Mouse (Mus musculus): ENCODE results near the gene Dnaic2. TPM values are rescaled to one million over a fixed set of nuclear protein-coding genes. Genes with fewer than 3 reads are reported as not detected.

Dnaic2 gene
- polyA plus RNA-seq (2015; fragmentation: Nextera tagmentation; extraction: Ambion mirVana): 0.25 and 0.84 TPM in 2 replicates

DNA sequence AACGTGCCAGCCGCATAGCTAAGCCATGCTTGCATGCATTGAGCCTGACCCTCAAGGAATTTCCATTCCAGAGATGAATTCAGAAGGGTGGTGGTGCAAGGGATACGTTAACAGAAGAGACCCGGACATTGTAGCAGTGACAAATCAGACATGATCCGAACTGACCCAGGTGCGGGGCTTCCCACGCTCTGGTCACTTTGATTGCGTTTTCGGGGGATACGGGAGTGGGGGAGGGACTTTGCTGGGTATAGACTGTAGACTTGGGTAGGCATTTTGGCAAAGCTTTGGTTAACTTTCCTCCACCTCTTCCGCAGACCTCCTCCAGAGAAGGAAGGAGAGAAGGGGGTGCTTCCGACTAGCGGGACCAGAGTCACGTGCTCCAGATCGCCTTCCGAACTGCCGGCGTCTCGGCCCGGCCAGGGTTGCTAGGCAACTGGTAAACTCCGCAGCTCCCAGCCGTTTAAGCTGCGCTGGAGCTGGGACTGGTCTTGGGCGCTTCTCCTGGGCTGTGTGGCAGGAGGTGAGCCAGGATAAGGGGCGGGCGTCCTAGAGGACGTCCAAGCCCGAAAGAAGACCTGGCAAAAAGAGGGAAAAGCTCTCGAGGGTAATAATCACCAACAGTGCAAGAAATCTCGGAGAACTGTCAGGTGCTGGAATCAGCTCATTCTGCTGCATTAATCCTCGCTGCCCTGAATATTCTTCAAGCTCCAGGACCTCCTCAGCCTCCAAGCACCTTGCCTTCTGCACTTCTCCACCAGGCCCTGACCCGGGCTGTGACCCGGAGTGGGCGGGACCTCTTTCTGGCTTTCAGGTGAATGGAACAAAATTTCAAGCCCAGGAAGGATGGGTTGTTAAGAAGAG, at the start of gene Dnaic2:
TSS of gene Dnaic2 (plus strand) at position 444 of the 861 bp plus-strand sequence.
- no peaks in the 10 kb centered on the region for H3K9me3 ChIP-seq (replicated peaks; ENCODE audit: control insufficient read depth, low read length)
- H3K4me1 ChIP-seq (ENCODE audit: control insufficient read depth, insufficient read depth, low read length): peaks cover 15% of the 10 kb centered on the region
- H3K9ac ChIP-seq (ENCODE audit: low read length): peak within 1 kb of the TSS; percentile 23; the same call in 1 of the 2 replicates
- H3K36me3 ChIP-seq (ENCODE audit: control insufficient read depth, insufficient read depth, low read length): no peaks in the 10 kb centered on the region
- H3K4me3 ChIP-seq (replicated peaks; ENCODE audit: low read length): peak within 1 kb of the TSS; percentile 39
- 10% methylated on average over 34 of the region's 34 CpGs for WGBS
- H3K27ac ChIP-seq (ENCODE audit: low read length): no peak within 1 kb of the TSS
- no peaks in the 10 kb centered on the region for H3K27me3 ChIP-seq (ENCODE audit: control insufficient read depth, insufficient read depth, low read length)
- peak within 1 kb of the TSS; percentile 50 for H3K4me2 ChIP-seq (ENCODE audit: low read depth, low read length)
- peak; percentile 70 for ATAC-seq (ENCODE audit: insufficient read depth, low FRiP score)

DNA sequence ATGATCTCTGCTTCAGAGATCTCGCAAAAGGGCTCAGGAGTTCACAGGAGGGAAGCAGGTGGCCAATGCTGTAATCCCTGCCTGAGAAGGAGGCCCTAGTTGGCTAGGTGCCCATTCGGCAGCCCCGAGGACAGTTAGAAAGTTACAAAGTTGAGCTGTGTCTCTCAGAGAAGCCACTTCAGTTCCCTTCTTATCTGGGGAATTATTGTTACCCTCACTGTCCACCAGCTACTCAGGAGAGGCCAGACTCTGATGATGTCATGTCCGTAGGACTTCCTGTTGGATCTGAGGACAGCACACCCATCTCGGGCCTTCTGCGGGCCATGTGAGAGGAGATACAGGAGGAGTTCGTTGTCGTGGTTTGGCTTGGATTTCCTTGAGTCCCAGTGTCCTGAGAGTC, 47.6 kb upstream of the Dnaic2 start:
- H3K9me3 ChIP-seq (replicated peaks; ENCODE audit: control insufficient read depth, low read length): no peaks in the 10 kb centered on the region
- 51% methylated on average over 8 of the region's 8 CpGs for WGBS
- H3K27me3 ChIP-seq (ENCODE audit: control insufficient read depth, insufficient read depth, low read length): no peaks in the 10 kb centered on the region
- ATAC-seq (ENCODE audit: insufficient read depth, low FRiP score): no peak
- H3K4me2 ChIP-seq (ENCODE audit: low read depth, low read length): no peak overlapping the region
- H3K27ac ChIP-seq (ENCODE audit: low read length): peak overlapping the region; percentile 38
- H3K4me3 ChIP-seq (replicated peaks; ENCODE audit: low read length): no peak overlapping the region
- no peaks in the 10 kb centered on the region for H3K36me3 ChIP-seq (ENCODE audit: control insufficient read depth, insufficient read depth, low read length)
- H3K4me1 ChIP-seq (ENCODE audit: control insufficient read depth, insufficient read depth, low read length): peaks cover 18% of the 10 kb centered on the region
- H3K9ac ChIP-seq (ENCODE audit: low read length): 0 out of 2 replicates have a peak overlapping the region, but pooled peaks have one; percentile 10

DNA sequence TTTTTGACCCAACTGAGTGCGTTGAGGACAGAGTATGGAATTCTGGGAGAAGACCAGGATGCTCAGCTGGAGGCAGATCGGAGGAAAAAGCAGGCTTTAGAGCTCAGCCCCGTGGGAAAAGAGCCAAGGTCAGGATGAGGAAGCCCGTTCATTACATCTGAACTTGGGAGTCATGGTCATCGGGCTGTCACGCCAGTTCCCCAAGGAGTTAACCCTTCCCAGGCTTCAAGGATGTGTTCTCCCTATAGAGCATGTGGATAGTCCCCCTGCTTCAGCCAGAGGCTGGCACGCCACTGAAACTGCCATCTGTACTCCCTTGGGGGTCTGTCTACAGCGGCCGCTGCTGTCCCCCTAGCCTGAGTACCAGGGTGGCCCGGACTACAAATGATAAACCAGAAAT, 46.9 kb upstream of the Dnaic2 start:
- WGBS: 46% methylated on average over 10 of the region's 10 CpGs
- Histone ChIP-seq H3K36me3 (ENCODE audit: control insufficient read depth, insufficient read depth, low read length) (no peaks in the 10 kb centered on the region), H3K27ac (ENCODE audit: low read length) (no peak overlapping the region), H3K27me3 (ENCODE audit: control insufficient read depth, insufficient read depth, low read length) (no peaks in the 10 kb centered on the region), H3K9me3 (replicated peaks; ENCODE audit: control insufficient read depth, low read length) (no peaks in the 10 kb centered on the region), H3K9ac (ENCODE audit: low read length) (no peak overlapping the region), H3K4me2 (ENCODE audit: low read depth, low read length) (no peak overlapping the region), H3K4me3 (replicated peaks; ENCODE audit: low read length) (no peak overlapping the region), H3K4me1 (ENCODE audit: control insufficient read depth, insufficient read depth, low read length) (peaks cover 20% of the 10 kb centered on the region)
- ATAC-seq (ENCODE audit: insufficient read depth, low FRiP score): no peak

DNA sequence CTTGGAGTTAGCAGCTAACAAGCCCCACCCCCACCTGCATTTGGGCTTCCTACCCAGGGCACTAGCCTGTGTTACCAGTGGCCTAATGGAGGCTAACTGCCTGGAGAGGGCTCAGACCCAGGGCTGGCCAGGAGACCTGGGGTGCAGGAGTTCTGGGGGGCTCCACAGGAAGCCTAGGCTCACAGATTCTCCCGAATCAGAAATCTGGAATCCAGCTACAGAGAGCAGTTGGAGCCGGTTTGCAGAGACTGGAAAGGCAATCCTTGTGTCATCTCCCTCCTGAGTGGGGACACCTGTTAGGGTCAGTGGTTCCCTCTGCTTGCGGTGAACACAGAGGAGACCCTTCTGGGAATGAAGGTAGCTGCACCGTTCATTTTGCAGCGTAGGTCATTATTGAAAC, 46.2 kb upstream of the Dnaic2 start:
- no peak for ATAC-seq (ENCODE audit: insufficient read depth, low FRiP score)
- Histone ChIP-seq H3K4me3 (replicated peaks; ENCODE audit: low read length) (no peak overlapping the region), H3K27ac (ENCODE audit: low read length) (no peak overlapping the region), H3K9me3 (replicated peaks; ENCODE audit: control insufficient read depth, low read length) (no peaks in the 10 kb centered on the region), H3K9ac (ENCODE audit: low read length) (no peak overlapping the region), H3K4me2 (ENCODE audit: low read depth, low read length) (no peak overlapping the region), H3K27me3 (ENCODE audit: control insufficient read depth, insufficient read depth, low read length) (no peaks in the 10 kb centered on the region), H3K36me3 (ENCODE audit: control insufficient read depth, insufficient read depth, low read length) (no peaks in the 10 kb centered on the region), H3K4me1 (ENCODE audit: control insufficient read depth, insufficient read depth, low read length) (peaks cover 20% of the 10 kb centered on the region)
- 52% methylated on average over 5 of the region's 5 CpGs for WGBS

DNA sequence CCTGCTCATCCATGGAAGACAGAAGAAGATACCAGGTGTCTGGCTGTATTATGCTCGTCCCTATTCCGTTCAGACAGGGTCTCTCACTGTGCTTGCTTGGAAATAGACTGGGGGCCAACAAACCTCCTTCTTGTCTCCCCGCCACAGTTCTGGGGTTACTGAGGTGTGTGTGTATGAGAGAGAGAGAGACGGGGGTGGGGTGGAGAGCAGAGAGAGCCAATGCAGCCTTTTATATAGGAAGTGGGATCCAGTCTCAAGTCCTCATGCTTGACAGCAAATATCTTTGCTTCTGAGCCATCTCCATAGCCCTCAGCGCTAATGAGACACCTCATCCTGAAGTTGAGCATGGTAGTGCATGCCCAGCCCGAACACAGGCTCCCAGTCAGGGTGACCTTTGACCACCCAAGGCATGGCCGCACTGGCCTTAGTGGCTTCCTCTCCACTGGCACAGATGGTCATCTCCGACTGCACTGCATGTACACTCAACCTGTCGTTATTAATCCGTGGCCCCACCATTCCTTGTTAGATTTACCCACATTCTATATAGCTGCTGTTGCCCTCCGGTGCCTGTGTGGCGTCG, 44.8 kb upstream of the Dnaic2 start:
- Histone ChIP-seq H3K4me2 (ENCODE audit: low read depth, low read length) (no peak overlapping the region), H3K4me1 (ENCODE audit: control insufficient read depth, insufficient read depth, low read length) (peaks cover 20% of the 10 kb centered on the region), H3K9ac (ENCODE audit: low read length) (no peak overlapping the region), H3K4me3 (replicated peaks; ENCODE audit: low read length) (no peak overlapping the region), H3K27ac (ENCODE audit: low read length) (no peak overlapping the region), H3K9me3 (replicated peaks; ENCODE audit: control insufficient read depth, low read length) (no peaks in the 10 kb centered on the region), H3K36me3 (ENCODE audit: control insufficient read depth, insufficient read depth, low read length) (no peaks in the 10 kb centered on the region), H3K27me3 (ENCODE audit: control insufficient read depth, insufficient read depth, low read length) (no peaks in the 10 kb centered on the region)
- 90% methylated on average over 13 of the region's 13 CpGs for WGBS
- ATAC-seq (ENCODE audit: insufficient read depth, low FRiP score): no peak

DNA sequence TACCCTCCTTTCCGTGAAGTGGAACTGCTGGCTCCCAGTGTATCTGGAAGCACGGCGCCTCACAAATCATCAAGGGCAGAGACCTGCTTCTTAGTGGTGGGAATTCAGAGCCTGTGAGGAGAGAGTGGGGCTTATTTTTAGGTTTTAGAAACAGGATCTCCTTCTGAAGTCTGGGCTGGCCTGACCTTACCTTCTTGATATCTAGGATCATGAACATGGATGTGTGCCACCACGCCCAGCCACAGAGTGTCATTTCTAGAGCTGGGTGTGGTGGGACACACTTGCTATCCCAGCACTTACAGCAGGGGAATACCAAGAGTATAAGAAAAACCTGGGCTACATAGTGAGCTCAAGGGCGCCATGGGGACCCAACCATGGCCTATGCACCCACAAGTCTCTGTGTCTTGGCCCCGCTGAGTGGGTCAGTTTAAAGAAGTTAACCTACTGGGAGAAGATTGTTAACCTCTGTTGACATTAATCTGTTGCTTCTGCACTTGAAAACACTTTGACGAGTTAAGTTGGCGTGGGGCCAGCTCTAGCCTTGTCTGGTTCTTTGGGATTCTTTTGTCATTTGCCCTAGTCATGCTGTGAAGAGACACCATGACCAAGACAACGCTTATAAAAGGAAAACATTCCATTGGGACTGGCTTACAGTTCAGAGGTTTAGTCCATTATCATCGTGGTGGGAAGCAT, 44.0 kb upstream of the Dnaic2 start:
- no peak overlapping the region for H3K4me3 ChIP-seq (replicated peaks; ENCODE audit: low read length)
- no peaks in the 10 kb centered on the region for H3K36me3 ChIP-seq (ENCODE audit: control insufficient read depth, insufficient read depth, low read length)
- no peak for ATAC-seq (ENCODE audit: insufficient read depth, low FRiP score)
- H3K27ac ChIP-seq (ENCODE audit: low read length): no peak overlapping the region
- 88% methylated on average over 10 of the region's 10 CpGs for WGBS
- H3K4me1 ChIP-seq (ENCODE audit: control insufficient read depth, insufficient read depth, low read length): peaks cover 22% of the 10 kb centered on the region
- no peaks in the 10 kb centered on the region for H3K9me3 ChIP-seq (replicated peaks; ENCODE audit: control insufficient read depth, low read length)
- no peak overlapping the region for H3K9ac ChIP-seq (ENCODE audit: low read length)
- no peak overlapping the region for H3K4me2 ChIP-seq (ENCODE audit: low read depth, low read length)
- H3K27me3 ChIP-seq (ENCODE audit: control insufficient read depth, insufficient read depth, low read length): no peaks in the 10 kb centered on the region

DNA sequence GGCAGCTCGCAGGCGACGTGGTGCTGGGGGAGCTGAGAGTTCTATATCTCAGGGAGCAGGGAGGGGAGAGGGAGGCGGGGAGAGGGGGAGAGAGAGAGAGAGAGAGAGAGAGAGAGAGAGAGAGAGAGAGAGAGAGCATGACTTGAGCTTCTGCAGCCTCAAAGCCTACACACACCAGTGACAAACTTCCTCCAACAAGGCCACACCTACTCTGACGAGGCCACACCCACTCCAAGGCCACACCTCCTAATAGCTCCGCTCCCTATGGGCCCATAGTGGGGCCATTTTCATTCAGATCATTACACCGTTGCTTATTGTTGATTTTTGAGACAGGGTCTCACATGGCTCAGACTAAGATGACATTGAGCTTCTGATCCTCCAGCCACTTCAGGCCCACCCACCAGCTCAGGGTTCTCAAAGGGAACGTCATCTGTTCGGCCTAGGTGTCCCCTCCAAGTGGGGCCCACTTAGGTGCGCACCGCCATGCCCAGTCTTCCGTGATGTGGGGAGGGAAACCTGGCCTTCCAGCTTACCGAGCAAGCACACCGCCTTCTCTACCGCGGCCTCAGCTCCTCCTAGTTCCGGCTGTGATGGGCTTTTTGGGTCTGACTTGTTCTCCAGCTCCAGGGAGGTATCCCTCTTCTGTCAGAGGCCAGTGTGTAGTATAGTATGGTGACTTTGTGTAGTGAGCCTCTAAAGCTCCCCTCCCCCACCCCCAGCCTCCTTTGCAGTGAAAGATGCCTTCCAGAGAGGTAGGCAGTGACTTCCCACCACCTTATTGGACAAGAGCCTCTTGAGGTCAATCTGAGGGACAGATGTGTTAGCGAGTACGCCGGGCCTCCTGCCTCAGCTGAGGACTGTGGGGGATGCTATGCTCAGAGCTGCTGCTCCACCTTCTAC, 43.2 kb upstream of the Dnaic2 start:
- Histone ChIP-seq H3K9ac (ENCODE audit: low read length) (no peak overlapping the region), H3K4me2 (ENCODE audit: low read depth, low read length) (no peak overlapping the region), H3K36me3 (ENCODE audit: control insufficient read depth, insufficient read depth, low read length) (no peaks in the 10 kb centered on the region), H3K4me3 (replicated peaks; ENCODE audit: low read length) (no peak overlapping the region), H3K4me1 (ENCODE audit: control insufficient read depth, insufficient read depth, low read length) (peaks cover 22% of the 10 kb centered on the region), H3K9me3 (replicated peaks; ENCODE audit: control insufficient read depth, low read length) (no peaks in the 10 kb centered on the region), H3K27me3 (ENCODE audit: control insufficient read depth, insufficient read depth, low read length) (no peaks in the 10 kb centered on the region), H3K27ac (ENCODE audit: low read length) (no peak overlapping the region)
- ATAC-seq (ENCODE audit: insufficient read depth, low FRiP score): no peak
- 73% methylated on average over 20 of the region's 20 CpGs for WGBS

DNA sequence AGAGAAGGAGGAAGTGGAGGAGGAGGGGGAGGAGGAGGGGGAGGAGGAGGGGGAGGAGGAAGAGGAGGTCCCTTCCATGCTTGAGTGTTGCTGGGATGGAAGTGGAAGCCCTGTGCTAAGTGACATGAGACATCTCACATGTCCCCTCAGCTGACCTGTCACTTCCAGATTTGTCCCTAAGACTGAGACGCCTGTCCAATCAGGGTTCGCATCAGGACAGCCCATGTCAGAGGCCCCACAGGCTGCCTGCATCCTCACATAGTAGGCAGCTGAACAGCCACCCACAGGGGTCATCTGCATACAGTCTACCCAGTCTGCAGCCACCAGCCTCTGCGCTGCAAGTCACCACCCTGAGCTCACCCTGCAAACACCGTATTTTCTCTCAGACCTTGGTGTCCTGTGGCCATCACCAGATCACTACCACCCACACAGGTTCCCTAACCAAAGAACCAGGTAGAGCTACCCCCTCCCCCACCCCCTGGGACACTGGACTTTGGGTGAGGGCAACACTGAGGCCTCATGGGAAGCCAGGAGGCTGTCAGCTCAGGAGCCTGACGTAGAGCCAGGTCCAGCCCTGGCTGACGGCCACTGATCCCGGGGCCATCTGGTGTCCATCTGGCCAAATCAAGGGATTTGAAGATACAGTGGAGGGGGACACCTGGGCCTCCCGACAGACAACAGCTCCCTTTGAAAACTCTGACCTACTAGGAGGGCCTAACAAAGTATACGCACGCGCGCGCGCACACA, 42.4 kb upstream of the Dnaic2 start:
- no peak; the same call in 1 of the 2 replicates for ATAC-seq (ENCODE audit: insufficient read depth, low FRiP score)
- H3K27me3 ChIP-seq (ENCODE audit: control insufficient read depth, insufficient read depth, low read length): no peaks in the 10 kb centered on the region
- no peak overlapping the region for H3K4me3 ChIP-seq (replicated peaks; ENCODE audit: low read length)
- WGBS: 71% methylated on average over 14 of the region's 14 CpGs
- H3K4me1 ChIP-seq (ENCODE audit: control insufficient read depth, insufficient read depth, low read length): peaks cover 15% of the 10 kb centered on the region
- H3K4me2 ChIP-seq (ENCODE audit: low read depth, low read length): no peak overlapping the region
- H3K9me3 ChIP-seq (replicated peaks; ENCODE audit: control insufficient read depth, low read length): no peaks in the 10 kb centered on the region
- no peak overlapping the region for H3K9ac ChIP-seq (ENCODE audit: low read length)
- no peaks in the 10 kb centered on the region for H3K36me3 ChIP-seq (ENCODE audit: control insufficient read depth, insufficient read depth, low read length)
- H3K27ac ChIP-seq (ENCODE audit: low read length): no peak overlapping the region
